Mouse (Mus musculus): ENCODE data around the gene Mical3.
"Not testable (repeated sequence)": the region's sequence is repeated elsewhere in the genome, so short reads cannot be mapped to it uniquely, and the experiment has no call there.

The Mical3 gene

GRCm38 (mm10) chr6:120926880-120927279, 203.9 kb downstream of the Mical3 start:
- no peak for DNase-seq

GRCm38 (mm10) chr6:120924791-120925321, 205.9 kb downstream of the Mical3 start:
- not testable (repeated sequence) for DNase-seq

- DNase-seq: no peak
Measured at GRCm38 (mm10) chr6:120917975-120918374, 212.8 kb downstream of the Mical3 start.

- peak in 1 of 2 experiments; percentile 57 for DNase-seq
Measured at GRCm38 (mm10) chr6:120916972-120917881, 213.6 kb downstream of the Mical3 start.

- peak; percentile 93 to 97 for DNase-seq
Measured at GRCm38 (mm10) chr6:120916074-120916971, 214.5 kb downstream of the Mical3 start, which contains the start of gene Bid. Gene Bid, minus strand, starts transcription at chr6:120916853.

- DNase-seq: no peak
Measured at GRCm38 (mm10) chr6:120915649-120915975, 215.2 kb downstream of the Mical3 start.

GRCm38 (mm10) chr6:120914911-120915648, 215.7 kb downstream of the Mical3 start:
- peak; percentile 70 to 72 for DNase-seq

- DNase-seq: peak in 1 of 2 experiments; percentile 51
Measured at GRCm38 (mm10) chr6:120914533-120914910, 216.3 kb downstream of the Mical3 start.

GRCm38 (mm10) chr6:120913783-120914182, 217.0 kb downstream of the Mical3 start:
- no peak for DNase-seq

- peak; percentile 80 to 83 for DNase-seq
Measured at GRCm38 (mm10) chr6:120912931-120913330, 217.9 kb downstream of the Mical3 start.

- peak; percentile 73 to 80 for DNase-seq
Measured at GRCm38 (mm10) chr6:120911213-120912007, 219.4 kb downstream of the Mical3 start.

- DNase-seq: no peak
Measured at GRCm38 (mm10) chr6:120909501-120909900, 221.3 kb downstream of the Mical3 start.

GRCm38 (mm10) chr6:120907876-120908597, 222.8 kb downstream of the Mical3 start:
- not testable (repeated sequence) for DNase-seq

GRCm38 (mm10) chr6:120906521-120906920, 224.3 kb downstream of the Mical3 start:
- peak; percentile 85 to 89 for DNase-seq

- peak; percentile 59 to 85 for DNase-seq
Measured at GRCm38 (mm10) chr6:120905111-120905510, 225.7 kb downstream of the Mical3 start.

GRCm38 (mm10) chr6:120903961-120904360, 226.8 kb downstream of the Mical3 start:
- DNase-seq: peak; percentile 56 to 61

GRCm38 (mm10) chr6:120903450-120903912, 227.3 kb downstream of the Mical3 start:
- peak; percentile 81 to 92 for DNase-seq

GRCm38 (mm10) chr6:120901776-120902645, 228.8 kb downstream of the Mical3 start:
- DNase-seq: no peak

GRCm38 (mm10) chr6:120898188-120898833, 232.5 kb downstream of the Mical3 start:
- peak in 1 of 2 experiments; percentile 54 for DNase-seq
